Mouse (Mus musculus): ENCODE results near the gene Tpst2. TPM values are rescaled to one million over a fixed set of nuclear protein-coding genes. Genes with fewer than 3 reads are reported as not detected.

Tpst2 gene
- polyA plus RNA-seq, 1 experiment from 2014 or later, result 29.2 TPM

DNA sequence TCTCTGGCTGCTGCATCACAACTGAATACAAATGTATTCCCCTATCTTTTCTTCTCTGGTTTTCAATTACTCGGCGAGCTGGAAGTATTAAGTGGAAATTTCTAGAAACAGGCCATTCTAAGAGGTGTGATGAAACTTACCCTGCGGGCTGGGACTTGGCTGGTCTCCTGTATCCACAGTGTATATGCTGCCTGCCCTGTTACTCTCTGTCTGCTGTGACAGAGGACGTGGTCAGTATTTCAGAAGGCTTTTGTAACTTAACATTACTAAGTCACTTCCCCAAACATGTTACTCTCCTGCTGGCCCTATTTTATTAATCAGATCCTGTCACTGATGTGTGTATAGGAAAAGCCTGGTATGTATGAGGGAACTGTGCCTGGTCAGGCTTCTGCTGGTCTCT, 5.2 kb downstream of the Tpst2 start:
- Histone ChIP-seq H3K9me3 (ENCODE audit: control insufficient read depth, low read length) (no peaks in the 10 kb centered on the region), H3K36me3 (ENCODE audit: control insufficient read depth, insufficient read depth, low read length) (no peaks in the 10 kb centered on the region), H3K4me3 (ENCODE audit: low read depth, low read length) (no peak overlapping the region), H3K27ac (replicated peaks) (no peak overlapping the region), H3K4me1 (replicated peaks; ENCODE audit: control insufficient read depth, insufficient read depth) (no peaks in the 10 kb centered on the region; the same call in 1 of the 2 replicates), H3K27me3 (ENCODE audit: control insufficient read depth, insufficient read depth, low read length) (no peaks in the 10 kb centered on the region), H3K9ac (ENCODE audit: low read length) (no peak overlapping the region), H3K4me2 (replicated peaks; ENCODE audit: low read depth) (no peak overlapping the region)
- TF ChIP-seq EP300 (optimal IDR thresholded peaks at IDR 0.05), result no peak
- WGBS, result 78% methylated on average over 4 of the region's 4 CpGs
- DNase-seq (ENCODE audit: low spot score) (no peak), ATAC-seq (ENCODE audit: low FRiP score, low TSS enrichment) (no peak)

DNA sequence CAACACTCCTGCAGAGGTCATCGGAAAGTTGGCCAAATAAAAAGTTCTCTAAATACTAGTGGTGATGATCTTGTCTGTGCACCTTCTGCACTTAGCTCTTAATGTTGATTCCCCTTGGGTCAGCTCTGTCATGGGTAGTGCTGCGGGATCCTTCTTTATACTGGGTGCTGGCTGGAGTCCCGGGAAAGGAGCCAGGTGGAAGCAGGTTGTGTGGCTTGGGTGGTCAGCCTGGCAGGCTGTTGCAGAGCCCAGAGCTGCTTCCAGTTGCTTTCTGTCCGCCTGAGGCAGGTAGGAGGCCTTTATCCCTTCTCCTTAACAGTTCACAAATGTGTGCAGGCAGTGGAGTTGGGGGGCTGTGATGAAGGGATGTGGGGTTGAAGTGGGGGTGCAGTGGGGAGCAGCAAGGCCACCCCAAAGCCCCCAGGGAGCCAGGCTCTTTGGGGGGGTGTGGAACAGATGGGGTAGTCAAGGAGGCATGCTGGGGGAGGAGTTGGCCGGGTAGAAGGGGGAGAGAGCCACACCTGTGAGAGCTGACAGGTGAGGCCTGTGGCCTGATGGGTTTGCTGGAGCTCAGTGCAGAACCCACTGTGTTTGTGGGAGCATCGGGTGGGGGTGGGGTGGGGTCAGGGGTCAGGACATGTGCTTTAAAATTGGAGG, 5.8 kb downstream of the Tpst2 start:
- no peak overlapping the region for H3K9ac ChIP-seq (ENCODE audit: low read length)

DNA sequence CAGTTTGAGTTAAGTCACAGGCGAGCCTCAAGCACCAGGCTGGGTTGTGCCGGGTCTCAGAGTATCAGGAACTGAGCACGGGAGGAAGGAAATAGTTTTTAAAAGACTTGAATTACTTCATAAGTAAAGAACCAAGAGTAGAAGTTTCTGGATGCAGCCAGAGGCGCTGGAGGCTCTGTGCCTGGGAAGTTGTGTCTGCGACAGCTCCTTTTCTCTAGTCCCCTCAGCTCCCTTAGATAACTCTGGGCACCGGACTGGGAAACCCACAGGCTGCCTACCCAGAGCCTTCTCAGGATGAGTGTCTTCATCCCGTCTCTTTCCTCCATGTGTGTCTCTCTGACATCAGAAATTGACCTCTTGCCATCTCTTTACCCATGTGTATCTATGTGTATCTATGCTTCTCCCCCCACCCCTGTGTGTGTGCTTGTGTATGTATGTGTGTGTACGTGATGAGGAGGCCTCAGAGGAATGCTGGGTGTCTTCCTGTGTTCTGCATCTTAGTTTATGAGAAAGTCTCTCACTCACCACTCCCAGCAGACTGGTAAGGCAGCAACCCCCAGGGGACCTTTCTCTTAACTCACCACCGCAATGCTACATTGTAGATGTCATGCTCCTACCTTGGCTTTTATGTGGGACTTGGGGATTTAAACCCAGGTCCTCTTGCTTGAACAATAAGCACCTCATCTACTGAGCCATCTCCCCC, 6.4 kb downstream of the Tpst2 start:
- Histone ChIP-seq H3K9me3 (ENCODE audit: control insufficient read depth, low read length) (no peaks in the 10 kb centered on the region), H3K4me2 (replicated peaks; ENCODE audit: low read depth) (no peak overlapping the region), H3K9ac (ENCODE audit: low read length) (no peak overlapping the region), H3K27me3 (ENCODE audit: control insufficient read depth, insufficient read depth, low read length) (no peaks in the 10 kb centered on the region), H3K4me3 (ENCODE audit: low read depth, low read length) (no peak overlapping the region), H3K36me3 (ENCODE audit: control insufficient read depth, insufficient read depth, low read length) (no peaks in the 10 kb centered on the region), H3K27ac (replicated peaks) (0 out of 2 replicates have a peak overlapping the region, but pooled peaks have one; percentile 13), H3K4me1 (replicated peaks; ENCODE audit: control insufficient read depth, insufficient read depth) (no peaks in the 10 kb centered on the region; the same call in 1 of the 2 replicates)
- DNase-seq (ENCODE audit: low spot score), result no peak
- WGBS, result 67% methylated on average over 9 of the region's 9 CpGs
- no peak for ATAC-seq (ENCODE audit: low FRiP score, low TSS enrichment)
- no peak for TF ChIP-seq CTCF (IDR thresholded peaks at IDR 0.05; ENCODE audit: low read depth)
- TF ChIP-seq EP300 (optimal IDR thresholded peaks at IDR 0.05), result no peak

More for the DNA sequence above, 5.8 kb downstream of the Tpst2 start:
- TF ChIP-seq EP300 (optimal IDR thresholded peaks at IDR 0.05), result no peak
- no peak for TF ChIP-seq CTCF (IDR thresholded peaks at IDR 0.05; ENCODE audit: low read depth)
- no peaks in the 10 kb centered on the region; the same call in 1 of the 2 replicates for H3K4me1 ChIP-seq (replicated peaks; ENCODE audit: control insufficient read depth, insufficient read depth)
- 0 out of 2 replicates have a peak overlapping the region, but pooled peaks have one; percentile 13 for H3K27ac ChIP-seq (replicated peaks)
- H3K4me2 ChIP-seq (replicated peaks; ENCODE audit: low read depth), result no peak overlapping the region
- H3K27me3 ChIP-seq (ENCODE audit: control insufficient read depth, insufficient read depth, low read length), result no peaks in the 10 kb centered on the region
- no peak for DNase-seq (ENCODE audit: low spot score)
- H3K9me3 ChIP-seq (ENCODE audit: control insufficient read depth, low read length), result no peaks in the 10 kb centered on the region
- H3K4me3 ChIP-seq (ENCODE audit: low read depth, low read length), result no peak overlapping the region
- H3K36me3 ChIP-seq (ENCODE audit: control insufficient read depth, insufficient read depth, low read length), result no peaks in the 10 kb centered on the region
- WGBS, result 60% methylated on average over 6 of the region's 6 CpGs
- no peak for ATAC-seq (ENCODE audit: low FRiP score, low TSS enrichment)

DNA sequence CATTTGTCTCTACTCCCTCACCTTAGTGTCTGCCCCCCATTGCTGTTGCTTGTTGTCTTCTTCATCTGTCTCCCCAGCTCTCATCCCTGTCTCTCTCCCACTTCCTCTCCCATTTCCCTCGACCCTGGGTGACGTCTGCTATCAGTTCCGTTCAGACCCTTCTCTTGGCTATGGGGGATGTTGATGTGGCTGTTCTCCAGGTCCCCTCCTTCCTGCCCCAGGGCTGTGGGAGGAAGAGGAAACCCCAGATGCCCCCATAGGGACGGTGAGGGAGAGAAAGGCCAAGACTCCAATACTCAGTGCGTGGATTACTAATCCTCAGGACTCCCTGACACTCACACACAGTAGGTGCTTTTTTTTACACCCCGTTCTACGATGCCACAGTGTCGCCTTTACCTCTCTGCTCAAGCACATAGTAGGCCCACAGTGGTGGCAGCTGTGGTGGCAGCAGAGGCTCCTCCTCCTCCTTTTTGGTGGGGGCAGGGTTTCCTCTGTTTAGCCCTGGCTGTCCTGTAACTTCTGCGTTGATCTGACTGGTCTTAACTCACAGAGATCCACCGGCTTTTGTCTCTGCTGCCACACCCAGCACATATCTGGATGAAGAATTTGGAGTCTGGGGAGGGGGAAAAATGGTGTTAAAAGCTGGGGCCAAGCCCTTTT, 7.2 kb downstream of the Tpst2 start:
- H3K27ac ChIP-seq (replicated peaks), result 0 out of 2 replicates have a peak overlapping the region, but pooled peaks have one; percentile 24
- WGBS, result 59% methylated on average over 10 of the region's 10 CpGs
- H3K4me1 ChIP-seq (replicated peaks; ENCODE audit: control insufficient read depth, insufficient read depth), result peaks cover 4% of the 10 kb centered on the region

DNA sequence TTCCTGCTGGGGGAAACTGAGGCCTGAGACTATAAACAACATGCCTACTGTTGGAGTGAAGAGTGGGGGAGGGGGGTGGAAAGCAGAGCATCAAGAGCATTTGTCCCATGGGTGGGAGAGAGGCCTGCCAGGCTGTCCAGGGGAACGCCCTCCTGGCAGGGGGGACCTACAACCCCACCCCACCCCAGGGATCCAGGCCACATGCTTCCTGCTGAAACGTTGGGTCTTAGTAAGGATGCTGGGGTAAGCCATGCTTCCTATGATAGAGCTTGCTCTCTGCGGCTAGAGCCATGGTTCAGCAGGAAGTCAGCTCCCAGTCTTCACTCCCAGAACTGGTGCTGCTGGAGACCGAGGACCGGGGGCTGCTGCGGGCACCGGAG, 7.7 kb downstream of the Tpst2 start:
- Histone ChIP-seq H3K4me1 (replicated peaks; ENCODE audit: control insufficient read depth, insufficient read depth) (peaks cover 4% of the 10 kb centered on the region), H3K27me3 (ENCODE audit: control insufficient read depth, insufficient read depth, low read length) (no peaks in the 10 kb centered on the region), H3K27ac (replicated peaks) (0 out of 2 replicates have a peak overlapping the region, but pooled peaks have one; percentile 30), H3K4me3 (ENCODE audit: low read depth, low read length) (no peak overlapping the region), H3K4me2 (replicated peaks; ENCODE audit: low read depth) (no peak overlapping the region), H3K9me3 (ENCODE audit: control insufficient read depth, low read length) (no peaks in the 10 kb centered on the region), H3K9ac (ENCODE audit: low read length) (no peak overlapping the region), H3K36me3 (ENCODE audit: control insufficient read depth, insufficient read depth, low read length) (no peaks in the 10 kb centered on the region)
- TF ChIP-seq CTCF (IDR thresholded peaks at IDR 0.05; ENCODE audit: low read depth) (no peak), EP300 (optimal IDR thresholded peaks at IDR 0.05) (no peak)
- DNase-seq (ENCODE audit: low spot score) (no peak), ATAC-seq (ENCODE audit: low FRiP score, low TSS enrichment) (no peak)
- 74% methylated on average over 7 of the region's 7 CpGs for WGBS

More for the DNA sequence above, 7.2 kb downstream of the Tpst2 start:
- no peak overlapping the region for H3K9ac ChIP-seq (ENCODE audit: low read length)
- no peaks in the 10 kb centered on the region for H3K36me3 ChIP-seq (ENCODE audit: control insufficient read depth, insufficient read depth, low read length)
- H3K4me2 ChIP-seq (replicated peaks; ENCODE audit: low read depth), result no peak overlapping the region
- no peaks in the 10 kb centered on the region for H3K9me3 ChIP-seq (ENCODE audit: control insufficient read depth, low read length)
- ATAC-seq (ENCODE audit: low FRiP score, low TSS enrichment) (no peak), DNase-seq (ENCODE audit: low spot score) (no peak)
- H3K27me3 ChIP-seq (ENCODE audit: control insufficient read depth, insufficient read depth, low read length), result no peaks in the 10 kb centered on the region
- TF ChIP-seq EP300 (optimal IDR thresholded peaks at IDR 0.05) (no peak), CTCF (IDR thresholded peaks at IDR 0.05; ENCODE audit: low read depth) (no peak)
- H3K4me3 ChIP-seq (ENCODE audit: low read depth, low read length), result no peak overlapping the region
